Mouse (Mus musculus): Measurements from ENCODE around the gene Brca1.

The Brca1 gene

GRCm38 (mm10) chr11:101448899-101449298 lies 102.9 kb downstream of the Brca1 start:
- 81% methylated on average over 4 of the region's 4 CpGs for WGBS

GRCm38 (mm10) chr11:101448274-101448746 lies 103.4 kb downstream of the Brca1 start, which contains the start of gene Ifi35:
TSS of gene Ifi35 (plus strand) at chr11:101448407.
- WGBS = 46% methylated on average over 10 of the region's 10 CpGs

DNA sequence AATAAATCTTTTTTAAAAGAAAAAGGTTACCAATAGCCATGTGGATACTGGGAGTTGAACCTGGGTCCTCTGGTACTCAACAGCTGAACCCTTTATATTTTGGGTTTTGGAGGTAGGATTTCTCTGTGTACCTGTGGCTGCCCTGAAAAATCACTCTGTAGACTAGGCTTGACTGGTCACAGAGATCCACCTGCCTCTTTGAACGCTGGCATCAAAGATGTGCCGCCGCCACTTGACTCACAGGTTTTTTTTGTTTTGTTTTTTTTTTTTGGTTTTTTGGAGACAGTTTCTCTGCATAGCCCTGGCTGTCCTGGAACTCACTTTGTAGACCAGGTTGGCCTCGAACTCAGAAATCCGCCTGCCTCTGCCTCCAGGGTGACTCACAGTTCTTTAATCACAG lies 104.0 kb downstream of the Brca1 start:
- WGBS = 79% methylated on average over 5 of the region's 5 CpGs

DNA sequence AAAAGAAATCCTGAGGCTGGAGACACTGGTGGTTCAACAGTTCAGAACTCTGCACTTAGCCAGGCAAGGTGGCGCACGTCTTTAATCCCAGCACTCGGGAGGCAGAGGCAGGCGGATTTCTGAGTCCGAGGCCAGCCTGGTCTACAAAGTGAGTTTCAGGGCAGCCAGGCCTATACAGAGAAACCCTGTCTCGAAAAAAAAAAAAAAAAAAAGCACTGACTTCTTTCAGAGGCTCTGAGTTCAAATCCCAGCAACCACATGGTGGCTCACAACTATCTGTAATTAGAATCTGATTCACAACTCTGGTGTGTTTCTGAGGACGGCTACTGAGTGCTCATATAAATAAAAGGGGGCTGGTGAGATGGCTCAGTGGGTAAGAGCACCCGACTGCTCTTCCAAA lies 104.9 kb downstream of the Brca1 start:
- WGBS = 88% methylated on average over 8 of the region's 8 CpGs

- 54% methylated on average over 1 of the region's 1 CpGs for WGBS
Measured at GRCm38 (mm10) chr11:101446319-101446718, 105.4 kb downstream of the Brca1 start.

DNA sequence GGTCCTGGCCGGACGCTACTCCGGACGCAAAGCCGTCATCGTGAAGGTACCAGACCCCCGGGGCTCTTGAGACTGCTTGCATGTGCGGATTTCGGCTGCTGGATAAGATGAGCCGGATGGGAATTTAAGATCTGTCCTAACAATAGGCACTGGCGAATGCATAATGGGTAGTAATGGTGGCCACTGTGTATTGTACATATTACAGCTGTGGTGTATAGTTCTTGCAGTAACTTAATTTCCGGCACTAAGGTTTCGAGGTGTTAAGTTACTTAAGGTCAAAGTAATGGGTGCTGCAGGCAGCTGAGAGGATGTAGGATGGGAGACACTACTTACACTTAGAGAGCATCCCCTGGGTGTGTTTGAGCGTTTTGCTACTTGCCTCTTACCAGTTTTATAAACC lies 109.0 kb downstream of the Brca1 start:
- WGBS = under 1% methylated on average over 14 of the region's 14 CpGs

- under 1% methylated on average over 42 of the region's 42 CpGs for WGBS
Measured at GRCm38 (mm10) chr11:101442127-101442693, 109.5 kb downstream of the Brca1 start, which contains the start of gene Rpl27. TSS of gene Rpl27 (plus strand) at chr11:101442298.

- WGBS = 35% methylated on average over 15 of the region's 15 CpGs
Measured at GRCm38 (mm10) chr11:101441450-101442126, 110.2 kb downstream of the Brca1 start.

Data from cerebral cortex, adult 2 months (tissue).